Mouse (Mus musculus): ENCODE data around the gene Eif4a2. TPM values are rescaled to one million over a fixed set of nuclear protein-coding genes. Genes with fewer than 3 reads are reported as not detected.

Eif4a2 gene
- polyA plus RNA-seq, 1 experiment from 2014 or later, result 222 TPM

- Histone ChIP-seq H3K9me3 (no peaks in the 10 kb centered on the region), H3K4me2 (replicated peaks) (peak within 1 kb of the TSS; percentile 71), H3K9ac (peak within 1 kb of the TSS; percentile 94), H3K4me1 (replicated peaks) (peaks cover 4% of the 10 kb centered on the region; the same call in 1 of the 2 replicates), H3K36me3 (peaks cover 6% of the 10 kb centered on the region; the same call in 1 of the 2 replicates), H3K27ac (peak within 1 kb of the TSS; percentile 99), H3K27me3 (replicated peaks) (no peaks in the 10 kb centered on the region), H3K4me3 (replicated peaks) (peak within 1 kb of the TSS; percentile 86)
- ATAC-seq, result peak; percentile 96
- WGBS, result under 1% methylated on average over 51 of the region's 51 CpGs
These were observed 20.6 kb downstream of the Eif4a2 start, which contains the start of gene Rfc4 for GRCm38 (mm10) chr16:23127673-23128375. Gene Rfc4, minus strand, starts transcription at chr16:23127737.

DNA sequence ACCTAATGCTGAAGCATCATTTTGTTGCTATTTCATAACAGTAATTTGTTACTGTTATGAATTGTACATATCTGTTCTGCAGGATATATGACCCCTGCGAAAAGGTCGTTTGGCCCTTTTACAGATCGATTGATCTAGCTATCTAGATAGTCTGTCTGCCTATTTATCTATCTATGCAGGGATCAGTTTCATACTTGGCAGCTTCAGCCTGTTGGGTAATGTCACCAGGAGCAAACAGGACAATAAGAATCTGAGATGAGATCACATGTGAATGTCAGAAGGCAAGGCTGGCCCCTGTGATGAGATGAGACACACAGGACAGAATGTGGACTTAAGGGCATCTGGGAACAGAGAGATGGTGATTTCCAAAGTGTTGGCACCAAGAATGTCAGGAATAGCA is 23.1 kb downstream of the Eif4a2 start:
- ATAC-seq, result no peak
- Histone ChIP-seq H3K4me3 (replicated peaks) (no peak overlapping the region), H3K9me3 (no peaks in the 10 kb centered on the region), H3K4me2 (replicated peaks) (no peak overlapping the region), H3K27me3 (replicated peaks) (no peaks in the 10 kb centered on the region), H3K4me1 (replicated peaks) (peaks cover 4% of the 10 kb centered on the region; the same call in 1 of the 2 replicates), H3K27ac (no peak overlapping the region), H3K9ac (no peak overlapping the region), H3K36me3 (no peaks in the 10 kb centered on the region)
- 87% methylated on average over 3 of the region's 3 CpGs for WGBS

- Histone ChIP-seq H3K27me3 (replicated peaks) (no peaks in the 10 kb centered on the region), H3K4me2 (replicated peaks) (no peak overlapping the region), H3K9me3 (no peaks in the 10 kb centered on the region), H3K27ac (no peak overlapping the region), H3K4me3 (replicated peaks) (no peak overlapping the region), H3K36me3 (no peaks in the 10 kb centered on the region), H3K4me1 (replicated peaks) (peaks cover 4% of the 10 kb centered on the region; the same call in 1 of the 2 replicates), H3K9ac (no peak overlapping the region)
- whole genome bisulfite sequencing, result 97% methylated on average over 1 of the region's 1 CpGs
- no peak for ATAC-seq
These were observed 25.1 kb downstream of the Eif4a2 start for GRCm38 (mm10) chr16:23132336-23132735.

DNA sequence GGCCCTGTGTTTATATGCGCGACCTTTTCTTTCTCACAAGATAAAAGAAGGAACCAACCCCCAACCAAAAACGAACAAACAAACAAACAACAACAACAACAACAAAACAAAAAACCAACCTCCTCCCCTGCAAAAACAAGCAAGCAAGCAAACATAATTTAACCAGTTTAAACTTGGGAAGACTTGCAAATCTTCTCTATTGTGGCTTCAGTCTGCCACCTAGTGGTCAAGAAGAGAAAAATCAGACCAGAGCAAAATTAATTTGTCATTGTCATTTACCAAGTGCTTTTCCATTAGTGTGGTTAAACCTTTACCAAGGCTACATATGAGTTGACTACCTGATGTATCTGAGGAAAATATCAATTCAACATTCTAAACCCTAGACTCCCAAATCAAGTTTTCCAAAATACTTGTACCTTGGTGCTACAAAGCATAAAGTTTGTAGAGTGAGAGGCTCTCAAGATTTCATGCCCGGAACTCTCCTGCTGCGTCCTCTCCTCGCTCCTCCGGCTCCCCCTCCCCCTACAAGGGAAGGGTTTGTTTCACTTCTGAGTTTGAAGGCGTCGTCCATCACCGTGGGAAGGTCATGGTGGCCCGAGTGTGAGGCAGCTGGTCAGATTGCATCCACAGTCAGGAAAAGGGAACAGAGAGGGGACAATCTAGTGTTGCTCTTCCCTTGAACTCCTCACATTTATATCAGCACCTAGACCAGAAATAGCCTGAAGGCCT is 28.3 kb downstream of the Eif4a2 start:
- H3K9ac ChIP-seq, result no peak overlapping the region
- ATAC-seq, result 0 out of 2 replicates have a peak, but pooled peaks have one; percentile 36
- 23% methylated on average over 11 of the region's 11 CpGs for WGBS
- no peaks in the 10 kb centered on the region for H3K4me1 ChIP-seq (replicated peaks)
- no peaks in the 10 kb centered on the region for H3K9me3 ChIP-seq
- H3K27ac ChIP-seq, result no peak overlapping the region
- H3K4me3 ChIP-seq (replicated peaks), result no peak overlapping the region
- no peaks in the 10 kb centered on the region for H3K36me3 ChIP-seq
- no peaks in the 10 kb centered on the region for H3K27me3 ChIP-seq (replicated peaks)
- H3K4me2 ChIP-seq (replicated peaks), result no peak overlapping the region

DNA sequence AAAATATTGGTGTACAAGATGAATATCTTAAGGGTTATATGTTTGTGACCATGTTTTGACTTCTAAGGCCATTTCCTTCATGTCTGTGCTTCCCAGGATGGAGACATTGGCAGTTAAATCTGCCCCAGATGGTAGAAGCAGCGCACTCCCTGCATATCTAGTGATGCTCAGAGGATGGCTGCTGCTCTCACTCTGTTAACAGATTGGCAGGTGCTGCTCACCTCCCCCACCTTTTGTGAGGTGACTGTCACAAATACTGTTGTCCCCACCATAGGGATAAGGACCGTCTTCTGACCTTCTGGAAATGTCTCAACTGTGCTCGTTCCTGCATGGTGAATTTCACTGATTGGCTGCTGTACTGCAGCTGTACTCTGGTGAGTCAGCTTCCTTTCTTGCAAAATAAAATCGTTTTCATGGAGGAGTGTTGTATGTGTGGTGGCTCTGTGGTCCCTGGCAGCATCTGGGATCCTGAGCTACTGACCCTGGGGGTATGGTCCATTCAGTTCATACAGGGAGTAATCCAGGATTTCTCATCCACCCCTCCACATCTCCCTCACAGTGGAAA is 29.2 kb downstream of the Eif4a2 start:
- no peak for ATAC-seq
- H3K27ac ChIP-seq, result no peak overlapping the region

GRCm38 (mm10) chr16:23140911-23141310 is 33.7 kb downstream of the Eif4a2 start:
- Histone ChIP-seq H3K4me1 (replicated peaks) (no peaks in the 10 kb centered on the region), H3K27ac (no peak overlapping the region), H3K4me3 (replicated peaks) (no peak overlapping the region), H3K9me3 (no peaks in the 10 kb centered on the region), H3K4me2 (replicated peaks) (no peak overlapping the region), H3K9ac (no peak overlapping the region), H3K27me3 (replicated peaks) (no peaks in the 10 kb centered on the region), H3K36me3 (no peaks in the 10 kb centered on the region)
- ATAC-seq, result no peak
- 96% methylated on average over 3 of the region's 3 CpGs for WGBS

More for the DNA sequence above, 29.2 kb downstream of the Eif4a2 start:
- H3K4me2 ChIP-seq (replicated peaks), result no peak overlapping the region
- no peaks in the 10 kb centered on the region for H3K4me1 ChIP-seq (replicated peaks)
- H3K9me3 ChIP-seq, result no peaks in the 10 kb centered on the region
- no peaks in the 10 kb centered on the region for H3K27me3 ChIP-seq (replicated peaks)
- no peak overlapping the region for H3K4me3 ChIP-seq (replicated peaks)
- H3K9ac ChIP-seq, result no peak overlapping the region
- WGBS, result 64% methylated on average over 4 of the region's 4 CpGs
- no peaks in the 10 kb centered on the region for H3K36me3 ChIP-seq

DNA sequence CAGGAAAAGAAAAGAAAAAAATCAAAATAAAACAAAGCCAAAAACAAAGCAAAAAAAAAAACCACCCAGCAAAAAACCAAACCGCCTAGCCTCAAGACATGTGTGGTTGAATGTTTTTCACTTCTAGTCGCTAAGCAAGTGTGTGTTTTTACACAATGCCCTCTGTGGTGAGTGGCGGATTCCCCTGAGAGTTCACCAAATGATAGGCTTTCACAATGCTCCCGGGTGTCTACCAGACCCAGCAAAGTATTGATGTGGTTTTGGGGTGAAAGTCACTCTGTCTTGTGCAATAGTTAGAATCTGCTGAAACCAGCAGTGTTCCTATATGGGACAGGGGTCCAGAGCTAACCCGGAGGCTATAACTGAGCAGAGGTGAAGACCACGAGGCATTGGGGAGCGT is 37.1 kb downstream of the Eif4a2 start:
- no peak for ATAC-seq
- H3K36me3 ChIP-seq, result no peaks in the 10 kb centered on the region
- H3K4me2 ChIP-seq (replicated peaks), result no peak overlapping the region
- no peaks in the 10 kb centered on the region for H3K9me3 ChIP-seq
- no peaks in the 10 kb centered on the region for H3K27me3 ChIP-seq (replicated peaks)
- H3K27ac ChIP-seq, result no peak overlapping the region
- no peaks in the 10 kb centered on the region for H3K4me1 ChIP-seq (replicated peaks)
- 91% methylated on average over 7 of the region's 7 CpGs for WGBS
- no peak overlapping the region for H3K4me3 ChIP-seq (replicated peaks)
- no peak overlapping the region for H3K9ac ChIP-seq

DNA sequence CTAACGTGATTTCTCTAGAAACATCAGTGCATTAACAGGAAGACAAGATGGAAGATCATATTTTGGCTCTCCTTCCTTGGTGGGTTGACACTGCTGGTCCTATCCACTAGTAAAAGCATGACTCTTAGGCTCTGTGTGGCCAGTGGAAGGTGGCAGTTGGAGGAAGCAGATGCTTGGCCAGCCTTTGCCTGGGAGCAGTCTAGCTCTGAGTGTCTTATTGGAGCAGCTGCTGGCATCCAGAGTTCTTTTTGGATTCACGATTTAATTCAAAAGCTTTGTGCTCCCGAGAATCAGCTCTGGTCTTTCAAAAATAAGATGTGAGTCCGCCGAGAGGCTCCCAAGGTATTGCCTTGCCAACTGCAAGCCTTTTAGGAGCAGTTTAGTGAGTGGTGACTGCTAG is 38.0 kb downstream of the Eif4a2 start:
- Histone ChIP-seq H3K4me3 (replicated peaks) (no peak overlapping the region), H3K9ac (no peak overlapping the region), H3K4me1 (replicated peaks) (no peaks in the 10 kb centered on the region), H3K9me3 (no peaks in the 10 kb centered on the region), H3K27me3 (replicated peaks) (no peaks in the 10 kb centered on the region), H3K36me3 (no peaks in the 10 kb centered on the region), H3K4me2 (replicated peaks) (no peak overlapping the region), H3K27ac (no peak overlapping the region)
- WGBS, result 80% methylated on average over 5 of the region's 5 CpGs
- ATAC-seq, result no peak

GRCm38 (mm10) chr16:23146280-23146679 is 39.0 kb downstream of the Eif4a2 start, which contains the start of gene Adipoq:
Gene Adipoq, plus strand, starts transcription at chr16:23146536.
- Histone ChIP-seq H3K4me2 (replicated peaks) (no peak within 1 kb of the TSS), H3K27me3 (replicated peaks) (no peaks in the 10 kb centered on the region), H3K9ac (no peak within 1 kb of the TSS), H3K4me1 (replicated peaks) (no peaks in the 10 kb centered on the region), H3K9me3 (no peaks in the 10 kb centered on the region), H3K4me3 (replicated peaks) (no peak within 1 kb of the TSS), H3K27ac (no peak within 1 kb of the TSS), H3K36me3 (no peaks in the 10 kb centered on the region)
- WGBS, result 92% methylated on average over 3 of the region's 3 CpGs
- ATAC-seq, result no peak

DNA sequence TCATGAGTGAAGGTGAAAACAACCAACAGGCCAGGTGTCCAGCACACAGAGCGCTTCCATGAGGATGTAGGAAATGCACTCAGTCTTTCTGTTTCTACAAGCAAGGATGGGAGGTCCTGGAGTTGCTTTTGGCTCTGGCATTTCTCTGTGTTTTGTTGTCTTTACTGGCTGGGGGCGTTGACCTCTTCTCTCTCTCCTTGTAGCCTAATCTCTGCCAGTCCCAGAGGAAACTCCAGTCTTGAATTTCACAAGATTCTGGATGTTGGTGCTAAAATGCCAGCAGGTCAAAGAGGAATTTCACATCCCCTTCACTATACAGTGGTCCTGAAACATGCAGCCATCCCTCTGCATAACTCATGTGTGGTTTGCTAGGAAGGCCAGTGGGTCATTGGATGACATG is 41.7 kb downstream of the Eif4a2 start:
- no peaks in the 10 kb centered on the region for H3K36me3 ChIP-seq
- H3K27ac ChIP-seq, result no peak overlapping the region
- H3K4me1 ChIP-seq (replicated peaks), result no peaks in the 10 kb centered on the region
- ATAC-seq, result no peak
- no peaks in the 10 kb centered on the region for H3K27me3 ChIP-seq (replicated peaks)
- no peaks in the 10 kb centered on the region for H3K9me3 ChIP-seq
- H3K4me2 ChIP-seq (replicated peaks), result no peak overlapping the region
- WGBS, result 66% methylated on average over 2 of the region's 2 CpGs
- H3K4me3 ChIP-seq (replicated peaks), result no peak overlapping the region
- H3K9ac ChIP-seq, result no peak overlapping the region

- Histone ChIP-seq H3K4me2 (replicated peaks) (no peak overlapping the region), H3K4me3 (replicated peaks) (no peak overlapping the region), H3K27me3 (replicated peaks) (no peaks in the 10 kb centered on the region), H3K27ac (no peak overlapping the region), H3K4me1 (replicated peaks) (no peaks in the 10 kb centered on the region), H3K36me3 (no peaks in the 10 kb centered on the region), H3K9me3 (no peaks in the 10 kb centered on the region), H3K9ac (no peak overlapping the region)
- WGBS, result 59% methylated on average over 8 of the region's 8 CpGs
- no peak for ATAC-seq
These were observed 42.2 kb downstream of the Eif4a2 start for GRCm38 (mm10) chr16:23149396-23149795.

DNA sequence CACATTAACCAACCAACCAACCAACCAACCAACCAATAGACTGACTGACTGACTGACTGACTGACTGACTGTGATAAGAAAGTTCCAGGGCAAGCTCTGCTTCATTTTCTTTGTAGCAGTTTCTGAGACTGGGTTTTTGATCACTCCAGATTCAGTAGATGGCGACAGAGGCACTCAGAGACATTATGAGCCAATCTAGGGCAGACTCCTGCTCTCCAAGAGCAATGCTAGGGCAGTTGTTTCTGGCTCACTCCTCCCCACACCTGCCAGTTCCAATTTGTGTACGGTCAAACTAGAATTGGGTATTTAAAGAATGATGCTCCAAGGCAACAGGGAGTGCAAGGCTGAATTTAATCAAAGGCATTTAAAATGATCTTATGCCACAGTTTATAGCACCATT is 44.2 kb downstream of the Eif4a2 start:
- Histone ChIP-seq H3K36me3 (no peaks in the 10 kb centered on the region), H3K9me3 (no peaks in the 10 kb centered on the region), H3K4me1 (replicated peaks) (no peaks in the 10 kb centered on the region), H3K9ac (no peak overlapping the region), H3K27me3 (replicated peaks) (no peaks in the 10 kb centered on the region), H3K27ac (no peak overlapping the region), H3K4me3 (replicated peaks) (no peak overlapping the region), H3K4me2 (replicated peaks) (no peak overlapping the region)
- 16% methylated on average over 2 of the region's 2 CpGs for WGBS
- no peak for ATAC-seq

All from intestine, embryonic 15.5 days (tissue).